Mouse (Mus musculus): Measurements from ENCODE around the gene Dhcr24. TPM values are rescaled to one million over a fixed set of nuclear protein-coding genes. Genes with fewer than 3 reads are reported as not detected.
A peak's percentile ranks its signal among the peaks of the same experiment; 100 is the strongest.

Dhcr24 gene
- total RNA-seq (2017): 2.5 to 7.5 TPM (median 3.2 TPM) in 3 replicates

GRCm38 (mm10) chr4:106560846-106561781, at the start of gene Dhcr24:
Gene Dhcr24 (plus strand): TSS chr4:106561038.
- peak; percentile 59 for ATAC-seq (replicated peaks; ENCODE audit: insufficient number of reproducible peaks, low FRiP score, low TSS enrichment, poor library complexity, severe bottlenecking)

- ATAC-seq (replicated peaks; ENCODE audit: insufficient number of reproducible peaks, low FRiP score, low TSS enrichment, poor library complexity, severe bottlenecking): no peak
Measured at GRCm38 (mm10) chr4:106514606-106515005, 46.2 kb upstream of the Dhcr24 start.

GRCm38 (mm10) chr4:106522547-106522946, 38.3 kb upstream of the Dhcr24 start:
- no peak for ATAC-seq (replicated peaks; ENCODE audit: insufficient number of reproducible peaks, low FRiP score, low TSS enrichment, poor library complexity, severe bottlenecking)

GRCm38 (mm10) chr4:106524131-106524530, 36.7 kb upstream of the Dhcr24 start:
- ATAC-seq (replicated peaks; ENCODE audit: insufficient number of reproducible peaks, low FRiP score, low TSS enrichment, poor library complexity, severe bottlenecking): no peak

- no peak for ATAC-seq (replicated peaks; ENCODE audit: insufficient number of reproducible peaks, low FRiP score, low TSS enrichment, poor library complexity, severe bottlenecking)
Measured at GRCm38 (mm10) chr4:106525001-106525400, 35.8 kb upstream of the Dhcr24 start.

- no peak for ATAC-seq (replicated peaks; ENCODE audit: insufficient number of reproducible peaks, low FRiP score, low TSS enrichment, poor library complexity, severe bottlenecking)
Measured at GRCm38 (mm10) chr4:106527856-106528547, 32.8 kb upstream of the Dhcr24 start.

- peak; percentile 88 for ATAC-seq (replicated peaks; ENCODE audit: insufficient number of reproducible peaks, low FRiP score, low TSS enrichment, poor library complexity, severe bottlenecking)
Measured at GRCm38 (mm10) chr4:106529375-106530112, 31.3 kb upstream of the Dhcr24 start.

- ATAC-seq (replicated peaks; ENCODE audit: insufficient number of reproducible peaks, low FRiP score, low TSS enrichment, poor library complexity, severe bottlenecking): no peak
Measured at GRCm38 (mm10) chr4:106530113-106530482, 30.7 kb upstream of the Dhcr24 start.

GRCm38 (mm10) chr4:106533421-106534080, 27.3 kb upstream of the Dhcr24 start:
- no peak for ATAC-seq (replicated peaks; ENCODE audit: insufficient number of reproducible peaks, low FRiP score, low TSS enrichment, poor library complexity, severe bottlenecking)

- no peak for ATAC-seq (replicated peaks; ENCODE audit: insufficient number of reproducible peaks, low FRiP score, low TSS enrichment, poor library complexity, severe bottlenecking)
Measured at GRCm38 (mm10) chr4:106534256-106534655, 26.6 kb upstream of the Dhcr24 start.

GRCm38 (mm10) chr4:106539756-106540155, 21.1 kb upstream of the Dhcr24 start:
- no peak for ATAC-seq (replicated peaks; ENCODE audit: insufficient number of reproducible peaks, low FRiP score, low TSS enrichment, poor library complexity, severe bottlenecking)

GRCm38 (mm10) chr4:106541491-106541890, 19.3 kb upstream of the Dhcr24 start:
- no peak for ATAC-seq (replicated peaks; ENCODE audit: insufficient number of reproducible peaks, low FRiP score, low TSS enrichment, poor library complexity, severe bottlenecking)

- ATAC-seq (replicated peaks; ENCODE audit: insufficient number of reproducible peaks, low FRiP score, low TSS enrichment, poor library complexity, severe bottlenecking): no peak
Measured at GRCm38 (mm10) chr4:106542211-106542610, 18.6 kb upstream of the Dhcr24 start.

- no peak for ATAC-seq (replicated peaks; ENCODE audit: insufficient number of reproducible peaks, low FRiP score, low TSS enrichment, poor library complexity, severe bottlenecking)
Measured at GRCm38 (mm10) chr4:106545817-106546373, 14.9 kb upstream of the Dhcr24 start.

- ATAC-seq (replicated peaks; ENCODE audit: insufficient number of reproducible peaks, low FRiP score, low TSS enrichment, poor library complexity, severe bottlenecking): no peak
Measured at GRCm38 (mm10) chr4:106546896-106547295, 13.9 kb upstream of the Dhcr24 start.

GRCm38 (mm10) chr4:106548113-106548512, 12.7 kb upstream of the Dhcr24 start:
- no peak for ATAC-seq (replicated peaks; ENCODE audit: insufficient number of reproducible peaks, low FRiP score, low TSS enrichment, poor library complexity, severe bottlenecking)

GRCm38 (mm10) chr4:106550516-106551166, 10.2 kb upstream of the Dhcr24 start:
- no peak for ATAC-seq (replicated peaks; ENCODE audit: insufficient number of reproducible peaks, low FRiP score, low TSS enrichment, poor library complexity, severe bottlenecking)

GRCm38 (mm10) chr4:106557262-106557661, 3.6 kb upstream of the Dhcr24 start:
- no peak for ATAC-seq (replicated peaks; ENCODE audit: insufficient number of reproducible peaks, low FRiP score, low TSS enrichment, poor library complexity, severe bottlenecking)
